Mouse (Mus musculus) olfactory bulb, adult 2 months (tissue): ENCODE measurements around the gene Fcer2a.

Source experiments
- CTCF ChIP-seq: fragments of 200-500 bp; IDR thresholded peaks from 2 replicates; pipeline ENCODE4 v1.5.1; 2012; ENCODE audit warnings: low read depth, mild to moderate bottlenecking, low read length, moderate library complexity; ENCODE audit not compliant: insufficient read depth
- POLR2A ChIP-seq: fragments of 200-500 bp; IDR thresholded peaks from 2 replicates; pipeline ENCODE4 v1.6.1; 2012; ENCODE audit warnings: mild to moderate bottlenecking, low read depth, low read length, moderate library complexity; ENCODE audit not compliant: insufficient read depth

- TF ChIP-seq CTCF (no peak), POLR2A (no peak)
These were observed 7.5 kb upstream of the Fcer2a start for GRCm38 (mm10) chr8:3701491-3701890.
